Mouse (Mus musculus) mesoderm, embryonic 11.5 days (tissue): ENCODE measurements around the gene Nap1l1.
"Not testable (repeated sequence)": the region's sequence is repeated elsewhere in the genome, so short reads cannot be mapped to it uniquely, and the experiment has no call there.

Experiments
- DNase-seq: peaks from one replicate; pipeline ENCODE4 v3.0.0-alpha.2; 2012; ENCODE audit warnings: low read depth, low spot score

The Nap1l1 gene

DNA sequence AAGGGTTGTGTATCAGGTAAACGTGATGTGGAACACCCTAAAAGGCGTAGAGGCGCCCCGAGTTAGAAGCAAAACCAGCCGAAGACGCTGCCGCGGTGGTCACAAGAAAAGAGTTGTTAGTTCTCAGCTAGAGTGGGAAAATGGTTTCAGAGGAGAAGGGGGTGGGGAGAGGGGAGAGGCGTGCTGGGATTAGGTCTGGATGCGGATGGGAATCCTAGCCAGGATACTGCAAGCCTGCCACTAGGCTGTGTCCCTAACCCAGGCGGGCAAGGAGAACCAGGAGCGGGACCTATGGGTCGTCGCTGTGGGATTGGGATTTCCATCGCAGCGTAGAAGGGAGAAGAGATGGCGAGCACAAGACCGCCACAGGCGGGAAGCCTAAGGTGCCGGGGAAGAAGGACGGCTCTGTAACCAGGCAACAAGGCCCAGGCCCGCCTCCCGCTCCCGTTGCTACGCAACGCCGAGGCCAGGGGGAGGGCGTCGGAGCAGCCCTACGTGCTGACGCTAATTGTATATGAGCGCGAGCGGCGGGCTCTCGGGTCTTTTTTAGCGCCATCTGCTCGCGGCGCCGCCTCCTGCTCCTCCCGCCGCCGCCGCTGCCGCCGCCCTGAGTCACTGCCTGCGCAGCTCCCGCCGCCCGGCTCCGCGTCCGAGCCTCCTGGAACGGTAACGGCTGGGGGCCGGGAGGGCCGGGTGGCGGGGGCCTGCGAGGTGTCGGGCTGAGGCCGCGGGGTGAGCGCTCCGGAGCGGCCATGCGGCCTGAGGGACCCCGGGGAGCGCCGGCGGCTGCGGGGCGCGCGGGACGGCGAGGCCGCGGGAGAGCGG lies at the start of gene Nap1l1:
Gene Nap1l1 (plus strand): TSS at position 538 of the 825 bp plus-strand sequence.
- DNase-seq = peak; percentile 98

DNA sequence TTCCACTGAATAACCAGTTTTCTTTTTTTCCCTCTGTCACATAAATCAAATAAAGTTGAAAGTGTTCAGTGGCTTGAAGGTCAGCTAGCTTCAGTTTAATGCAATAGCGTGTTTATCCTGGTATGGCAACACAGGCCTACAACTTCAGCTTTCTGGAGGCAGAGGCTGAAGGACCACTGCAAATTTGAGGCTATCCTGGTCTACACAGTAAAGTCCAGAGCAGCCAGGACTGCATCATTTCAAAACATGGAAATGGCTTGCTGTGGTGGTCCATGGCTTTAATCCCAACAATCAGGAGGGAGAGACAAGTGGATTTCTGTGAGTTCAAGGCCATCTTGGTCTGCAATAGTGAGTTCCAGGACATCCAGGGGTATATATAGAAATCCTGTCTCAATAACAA lies 46.5 kb upstream of the Nap1l1 start:
- DNase-seq = no peak

DNA sequence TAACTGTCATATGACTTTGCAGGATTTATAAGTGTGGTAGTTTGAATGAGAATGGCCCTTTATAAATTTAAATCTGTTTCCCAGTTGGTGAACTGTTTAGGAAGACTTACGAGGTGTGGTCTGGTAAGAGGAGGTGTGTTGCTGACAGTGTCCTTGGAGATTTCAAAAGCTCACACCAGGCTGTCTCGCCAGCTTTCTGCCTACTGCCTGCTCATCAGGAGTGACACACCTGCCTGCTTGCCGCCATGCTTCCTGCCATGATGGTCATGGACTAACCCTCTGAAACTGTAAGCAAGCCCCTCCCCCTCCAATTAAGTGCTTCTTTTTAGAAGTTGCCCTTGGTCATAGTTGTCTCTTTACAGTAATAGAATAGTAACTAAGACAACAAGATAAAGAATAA lies 39.5 kb upstream of the Nap1l1 start:
- DNase-seq = no peak

DNA sequence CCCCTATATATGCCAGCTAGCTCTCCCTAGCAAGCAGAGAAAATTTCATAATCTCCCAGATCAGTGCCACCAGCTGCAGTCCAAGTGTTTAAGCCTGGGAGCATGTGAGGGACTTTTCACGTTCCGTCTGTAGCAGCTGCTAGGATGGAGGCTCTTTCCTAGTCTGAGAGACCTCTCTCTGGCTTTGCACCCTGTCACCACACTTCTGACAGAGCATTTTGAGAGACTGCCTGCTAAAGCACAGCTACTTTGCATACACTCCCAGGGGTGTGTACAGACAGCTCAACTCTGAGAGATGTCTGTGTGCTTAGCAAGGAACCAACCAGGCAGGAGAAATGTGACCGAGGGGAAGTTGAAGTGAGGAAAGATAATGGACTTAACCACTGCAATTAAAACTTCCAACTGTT lies 32.0 kb upstream of the Nap1l1 start:
- no peak for DNase-seq

DNA sequence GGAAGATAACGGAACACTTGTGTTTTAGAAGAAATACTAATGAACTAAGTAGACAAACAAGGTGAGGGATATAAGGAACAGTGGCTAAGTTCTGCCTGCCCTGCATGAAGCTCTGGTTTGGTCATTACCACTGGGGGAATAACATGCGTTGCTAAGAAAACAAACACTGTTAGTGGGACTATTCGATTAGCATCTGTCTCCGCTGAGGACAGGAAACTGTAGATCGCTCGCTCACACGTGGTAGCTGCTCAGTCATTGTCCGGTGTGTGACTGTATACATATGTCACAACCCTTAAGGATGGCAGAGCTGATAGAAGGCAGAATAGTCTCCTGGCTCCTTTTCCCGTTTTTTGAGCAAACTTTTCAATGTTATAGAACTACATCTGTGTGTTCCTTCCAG lies 28.8 kb upstream of the Nap1l1 start:
- peak; percentile 19 for DNase-seq

DNA sequence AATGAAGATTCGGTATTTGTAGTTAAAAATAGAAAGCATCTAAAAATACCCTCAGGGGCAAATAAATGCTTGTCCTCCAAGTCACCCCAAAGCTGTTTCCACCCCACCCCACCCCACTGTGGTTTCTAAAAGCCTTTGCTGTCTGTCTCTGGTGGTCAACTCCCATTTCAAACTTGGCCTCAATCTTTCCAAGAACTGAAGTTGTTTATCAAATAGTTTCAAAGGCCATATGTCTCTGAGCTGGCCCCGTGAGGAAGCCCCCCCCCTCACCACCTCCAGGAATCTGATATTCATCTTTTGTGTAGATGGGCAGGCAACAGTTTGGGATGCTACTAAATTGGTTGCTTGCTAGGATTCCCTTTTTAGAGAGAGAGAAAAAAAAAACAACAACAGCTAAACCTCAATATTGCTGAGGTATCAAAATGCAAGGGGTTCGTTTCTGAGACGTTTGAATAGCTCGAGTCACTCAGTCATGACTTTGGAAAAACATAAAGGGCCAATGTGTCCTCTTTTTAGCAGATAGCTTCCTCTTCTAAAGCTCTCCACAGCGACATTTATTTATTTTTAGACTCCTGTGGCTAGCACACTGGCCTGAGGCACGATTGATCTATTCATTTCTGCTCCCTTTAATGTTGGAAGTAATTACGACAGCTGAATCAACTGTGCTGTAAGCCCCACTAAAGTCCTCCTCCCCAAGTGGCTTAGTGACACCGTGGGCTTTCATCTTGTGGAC lies 26.9 kb upstream of the Nap1l1 start:
- DNase-seq = no peak

DNA sequence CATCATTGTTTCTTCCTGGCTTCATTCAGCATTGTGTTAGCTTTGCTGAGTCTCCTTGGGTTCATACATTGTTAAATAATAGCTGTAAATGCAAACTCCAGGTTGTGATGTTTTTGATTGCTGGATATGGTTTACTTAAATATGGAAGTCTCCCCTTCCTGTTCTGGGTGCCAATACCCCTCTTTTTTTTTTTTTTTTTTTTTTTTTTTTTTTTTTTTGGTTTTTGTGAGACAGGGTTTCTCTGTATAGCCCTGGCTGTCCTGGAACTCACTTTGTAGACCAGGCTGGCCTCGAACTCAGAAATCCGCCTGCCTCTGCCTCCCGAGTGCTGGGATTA lies 26.4 kb upstream of the Nap1l1 start:
- DNase-seq = not testable (repeated sequence)

DNA sequence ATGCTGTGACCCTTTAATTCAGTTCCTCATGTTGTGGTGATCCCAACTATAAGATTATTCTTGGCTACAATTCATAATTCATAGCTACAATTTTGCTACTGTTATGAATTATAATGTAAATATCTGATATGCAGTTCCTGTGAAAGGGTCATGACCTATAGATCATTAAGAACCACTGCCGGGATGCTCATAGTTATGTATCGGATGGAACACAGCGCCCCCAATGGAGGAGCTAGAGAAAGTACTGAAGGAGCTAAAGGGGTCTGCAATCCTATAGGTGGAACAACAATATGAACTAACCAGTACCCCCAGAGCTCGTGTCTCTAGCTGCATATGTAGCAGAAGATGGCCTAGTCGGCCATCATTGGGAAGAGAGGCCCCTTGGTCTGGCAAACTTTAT lies 23.4 kb upstream of the Nap1l1 start:
- not testable (repeated sequence) for DNase-seq

DNA sequence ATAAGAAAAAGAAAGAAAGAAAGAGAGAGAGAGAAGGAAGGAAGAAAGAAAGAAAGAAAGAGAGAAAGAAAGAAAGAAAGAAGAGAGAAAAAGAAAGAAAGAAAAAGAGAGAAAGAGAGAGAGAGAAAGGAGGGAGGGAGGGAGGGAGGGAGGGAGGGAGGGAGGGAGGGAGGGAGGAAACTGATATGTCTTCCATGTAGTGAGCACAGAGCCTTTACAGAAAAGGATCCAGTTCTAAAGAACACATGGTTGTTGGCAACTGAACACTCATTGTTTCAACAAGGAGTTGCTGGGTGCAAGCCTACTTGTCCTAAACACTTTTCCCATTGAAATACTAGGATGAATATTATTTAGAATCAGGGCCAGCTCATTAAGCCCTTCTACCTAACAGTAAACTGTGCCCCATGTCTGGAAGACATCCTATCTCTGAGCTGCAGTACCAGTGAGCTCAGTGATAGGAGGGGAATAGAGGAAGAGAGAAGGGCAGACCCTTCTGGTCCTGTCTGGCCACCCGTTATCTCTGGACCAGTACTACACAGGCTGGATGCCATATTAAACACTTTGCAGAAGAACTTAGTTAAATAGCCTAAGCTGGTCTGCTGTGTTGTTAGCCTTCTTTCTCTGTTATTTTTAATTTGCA lies 21.2 kb upstream of the Nap1l1 start:
- DNase-seq = no peak

DNA sequence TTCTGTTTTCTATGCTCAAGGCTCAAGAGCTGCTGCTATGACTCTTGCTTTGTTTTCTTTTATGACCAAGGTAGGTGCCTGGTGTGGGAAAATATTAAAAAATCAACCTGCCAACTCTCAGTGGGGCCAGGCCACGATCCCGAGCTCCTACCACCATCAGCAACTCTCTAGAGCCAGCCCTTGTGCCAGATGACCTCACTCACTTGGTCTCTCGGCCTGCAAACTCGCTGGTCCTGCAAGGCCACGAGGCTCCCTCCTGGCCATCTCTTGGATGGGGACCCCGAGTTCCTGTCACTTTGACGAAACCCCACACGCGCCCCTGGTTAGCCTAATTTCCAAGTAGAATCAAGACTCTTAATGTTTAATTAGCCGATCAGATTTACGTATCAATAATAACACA lies 20.6 kb upstream of the Nap1l1 start:
- no peak for DNase-seq

DNA sequence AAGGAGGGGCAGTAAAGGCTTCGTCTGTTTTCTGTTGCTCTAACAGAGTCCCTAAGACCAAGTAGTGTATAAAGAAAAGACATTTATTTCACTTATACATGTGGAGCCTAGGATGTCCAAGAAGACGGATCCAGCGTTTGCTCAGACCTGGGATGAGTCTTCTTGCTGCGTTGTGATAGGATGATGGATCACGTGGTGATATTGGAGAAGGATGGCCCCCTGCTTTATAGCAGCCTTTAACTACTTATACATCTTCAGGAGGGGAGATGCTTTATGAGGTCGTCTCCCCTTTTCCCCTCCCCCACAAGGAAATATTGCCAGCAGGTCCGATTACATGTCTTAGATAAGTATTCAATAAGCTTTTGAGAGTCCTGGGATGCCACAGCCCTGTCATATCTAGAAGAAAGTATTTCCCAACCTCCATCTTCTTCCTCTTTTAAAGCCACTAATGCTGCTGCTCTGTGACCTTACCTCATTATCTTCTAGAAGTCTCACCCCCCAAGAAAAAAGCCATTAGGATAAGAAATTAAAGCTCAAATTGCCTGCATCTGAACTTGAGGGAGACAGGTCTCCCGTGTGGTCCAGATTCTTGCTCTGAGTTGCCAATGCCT lies 18.2 kb upstream of the Nap1l1 start:
- DNase-seq = no peak

DNA sequence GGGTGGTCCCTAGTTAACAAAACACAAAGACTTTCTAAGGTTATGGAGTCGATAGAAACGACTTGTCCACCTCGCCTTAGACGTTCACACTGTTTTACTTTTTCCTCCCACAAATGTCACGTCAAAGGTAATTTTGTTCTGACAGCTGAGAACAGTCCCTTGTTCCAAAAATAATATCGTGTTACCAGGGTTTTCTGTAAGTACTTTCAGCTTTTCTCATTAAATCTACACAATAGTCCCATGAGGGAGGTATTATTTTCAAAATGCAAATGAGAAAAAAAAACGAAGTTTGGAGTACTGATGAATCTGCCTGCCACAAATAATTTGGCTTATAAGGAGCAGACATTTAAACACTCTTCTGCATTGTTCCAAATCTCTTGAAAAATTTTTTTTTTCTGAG lies 14.9 kb upstream of the Nap1l1 start:
- no peak for DNase-seq

DNA sequence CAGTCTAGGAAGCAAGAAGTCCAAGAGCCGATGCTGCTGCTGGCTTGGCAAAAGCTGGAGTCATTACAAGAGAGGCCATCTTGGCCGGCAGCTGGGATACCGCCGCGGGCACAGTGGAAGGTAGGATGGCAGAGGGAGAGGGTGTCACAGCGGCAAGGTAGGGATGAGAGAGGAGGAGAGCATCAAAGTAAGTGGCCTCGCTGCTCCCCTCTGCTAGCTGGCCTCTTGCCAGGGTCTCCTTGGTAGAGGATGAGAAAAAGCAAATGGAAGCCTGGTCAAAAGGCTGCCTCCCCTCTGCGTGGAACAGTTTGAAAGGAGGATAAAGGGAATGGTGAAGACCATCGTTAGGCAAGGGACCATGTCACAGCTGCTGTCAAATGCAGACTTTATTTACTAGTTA lies 14.0 kb upstream of the Nap1l1 start:
- DNase-seq = no peak

DNA sequence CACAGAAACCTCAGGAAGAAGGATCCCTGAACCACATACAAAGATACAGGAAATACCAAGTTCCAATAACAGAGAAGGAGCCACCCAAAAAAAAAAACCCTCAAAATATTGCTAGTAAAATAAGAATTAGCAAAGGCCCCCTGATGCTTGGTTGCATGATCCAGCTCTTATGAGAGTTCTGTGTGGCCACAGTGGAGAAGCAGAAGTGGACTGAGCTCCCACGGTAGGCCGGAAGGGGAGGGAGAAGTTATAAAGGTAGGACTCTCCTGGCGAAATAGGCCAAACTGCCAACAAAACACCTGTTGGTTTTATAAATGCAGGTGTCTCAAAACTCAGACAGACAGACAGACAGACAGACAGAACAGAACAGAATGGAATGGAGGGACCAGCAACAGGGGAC lies 13.1 kb upstream of the Nap1l1 start:
- DNase-seq = no peak

DNA sequence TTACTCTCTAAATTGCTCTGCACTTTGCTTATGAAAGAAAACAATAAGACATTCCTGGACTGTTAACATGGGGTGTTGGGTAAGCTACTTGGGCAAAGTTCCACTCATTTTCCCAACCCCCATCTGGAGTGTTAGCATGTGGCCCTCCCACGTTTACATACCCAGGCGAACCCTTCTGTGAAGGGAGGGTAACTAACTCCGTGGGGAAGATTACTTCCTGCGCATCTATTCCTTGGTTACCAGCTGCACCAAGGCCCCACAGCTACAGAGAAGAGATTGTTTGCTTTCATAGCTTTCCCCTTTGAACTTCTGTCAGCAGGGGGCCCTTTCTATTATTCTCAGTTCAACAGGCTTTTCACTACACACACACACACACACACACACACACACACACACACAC lies 12.6 kb upstream of the Nap1l1 start:
- DNase-seq = peak; percentile 59

DNA sequence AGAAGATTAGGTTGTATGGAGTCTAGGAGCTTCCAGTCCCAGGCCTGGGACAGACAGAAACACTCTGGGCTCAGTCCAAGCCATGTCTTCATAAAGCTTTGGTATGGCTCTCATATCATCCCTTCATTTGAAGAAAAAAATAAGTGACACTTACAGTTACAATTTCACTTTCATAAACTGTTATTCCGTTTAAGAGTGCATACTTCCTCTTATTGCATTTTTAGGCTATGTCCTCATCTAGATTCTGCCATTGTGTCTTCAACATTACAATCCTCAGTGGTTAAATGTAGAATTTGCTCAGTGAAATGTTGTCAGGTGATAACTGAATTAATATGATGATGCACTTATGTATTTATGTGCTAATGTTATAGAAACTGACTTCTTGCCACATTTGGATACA lies 8.2 kb upstream of the Nap1l1 start:
- no peak for DNase-seq

DNA sequence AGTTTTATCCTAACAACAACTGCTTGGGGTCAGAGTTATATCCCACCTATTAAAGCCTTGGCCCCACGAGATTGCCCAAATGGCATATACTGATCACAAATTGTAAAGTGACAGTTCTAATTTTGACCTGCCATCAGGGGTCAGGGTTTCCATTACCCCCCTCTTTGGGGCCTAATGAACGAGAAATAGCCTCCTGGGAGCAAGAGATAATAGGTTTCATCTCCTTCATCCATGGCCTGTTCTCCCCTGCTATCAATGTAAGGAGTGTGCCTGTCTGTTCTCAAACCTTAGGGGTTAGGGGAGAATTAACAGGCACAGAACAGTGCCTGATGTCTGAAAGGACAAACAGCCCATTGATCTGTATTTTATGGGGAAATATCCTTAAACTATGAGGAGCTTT lies 7.6 kb upstream of the Nap1l1 start:
- peak; percentile 28 for DNase-seq

DNA sequence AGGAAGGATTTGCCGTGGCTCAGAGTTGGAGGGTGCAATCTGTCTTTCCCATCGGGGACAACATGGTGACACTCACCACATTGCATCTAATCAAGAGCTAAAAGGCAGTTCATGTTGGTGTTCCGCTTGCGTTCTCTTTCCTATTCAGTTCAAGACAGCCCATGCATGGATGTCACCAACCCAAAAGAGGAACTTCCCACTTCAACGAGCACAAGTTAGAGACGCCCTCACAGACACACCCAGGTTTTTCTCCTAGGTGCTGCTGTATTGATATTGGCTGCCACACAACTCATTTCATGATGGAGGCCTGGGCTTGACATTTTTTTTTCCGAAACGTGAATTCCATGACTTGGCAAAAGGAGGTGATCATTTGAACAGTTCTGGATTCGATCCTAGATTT lies 1.9 kb upstream of the Nap1l1 start:
- DNase-seq = no peak

DNA sequence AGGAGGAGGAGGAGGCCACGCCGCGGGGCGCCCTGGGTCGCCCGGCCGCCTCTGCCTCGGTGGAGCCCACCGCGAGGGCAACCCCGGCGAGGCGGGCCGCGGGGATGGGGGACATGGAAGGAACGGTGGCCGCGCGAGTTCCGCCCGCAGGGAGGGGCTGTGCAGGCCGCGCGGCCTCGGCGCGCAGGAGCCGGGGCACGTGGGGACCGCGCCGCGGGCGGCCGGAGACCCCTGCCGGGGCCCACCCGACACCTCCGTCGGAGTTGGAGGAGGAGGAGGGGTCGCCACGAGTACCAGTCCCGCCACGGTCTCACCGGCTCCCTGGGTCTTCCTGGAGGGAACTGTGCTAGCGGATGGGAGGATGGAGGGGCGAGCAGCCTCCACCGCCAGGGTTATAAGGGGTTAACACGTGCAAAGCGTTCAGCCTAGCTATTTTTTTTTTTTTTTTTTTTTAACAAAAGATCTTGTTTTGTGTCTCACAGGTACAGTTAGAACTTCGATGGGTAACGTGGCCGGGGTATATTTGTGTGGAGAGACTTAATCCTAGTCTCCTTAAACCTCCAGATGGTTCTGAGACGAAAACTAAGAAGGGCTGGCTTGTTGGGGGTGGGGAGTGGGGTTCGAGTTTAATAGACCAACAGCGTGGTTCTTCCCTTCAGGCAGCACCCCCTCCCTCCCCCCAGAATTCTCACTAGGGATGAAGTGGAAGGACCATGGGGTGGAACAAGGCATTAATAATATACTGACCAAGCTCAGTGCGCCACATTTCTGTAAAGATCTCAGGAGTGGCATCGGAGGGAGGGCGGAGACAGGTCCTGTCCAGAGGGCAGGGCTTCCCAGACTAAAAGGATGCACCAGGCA lies 718 bp downstream of the Nap1l1 start:
- peak; percentile 61 for DNase-seq

DNA sequence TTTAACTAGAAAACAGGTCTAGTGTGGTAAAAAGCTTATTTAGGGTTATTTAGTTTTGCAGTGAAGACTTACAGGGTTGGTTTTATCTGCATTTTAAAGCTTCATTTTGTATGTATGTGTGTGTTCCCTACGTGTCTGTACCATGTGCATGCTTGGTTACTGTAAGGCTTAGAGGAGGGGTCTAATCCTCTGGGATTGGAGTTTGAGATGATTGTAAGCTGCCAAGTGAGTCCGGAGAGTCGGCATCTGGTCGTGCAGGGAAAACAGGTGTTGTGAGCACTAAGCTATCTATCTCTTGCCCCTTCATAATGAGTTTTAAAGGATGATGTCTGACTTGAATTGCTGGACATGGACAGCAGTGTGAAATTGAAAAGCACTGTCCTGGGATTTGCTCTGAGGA lies 3.3 kb downstream of the Nap1l1 start:
- DNase-seq = no peak

DNA sequence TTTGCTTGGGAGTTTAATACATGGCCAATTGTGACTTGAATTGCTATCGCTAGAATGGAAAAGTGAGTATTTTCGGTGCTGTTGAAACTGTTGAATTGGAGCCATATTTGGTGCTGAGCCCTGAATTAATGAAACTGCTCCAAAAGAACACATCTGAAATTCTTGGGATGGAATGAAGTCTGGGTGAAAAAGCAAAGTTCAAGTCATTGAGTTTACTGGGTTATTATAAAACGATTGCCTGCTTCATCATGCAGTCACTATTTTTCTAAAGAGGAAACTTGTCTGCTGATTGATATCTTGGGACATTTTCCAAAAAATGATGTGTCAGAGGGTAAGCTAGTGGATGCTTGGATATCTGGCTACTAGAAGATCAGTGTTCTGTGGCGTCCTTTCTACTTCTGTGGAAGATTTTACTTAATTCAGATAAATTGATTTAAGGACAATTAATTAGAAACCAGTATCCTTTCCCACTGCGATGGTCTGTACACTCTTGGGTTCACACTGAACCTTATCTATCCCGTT lies 4.0 kb downstream of the Nap1l1 start:
- no peak for DNase-seq
